Comparison of ENCODE assay signal across 7 mouse cellular contexts in genomic region chr11:116445596-116446307, GRCm38 (mm10). TPM values are rescaled to one million over a fixed set of nuclear protein-coding genes. Genes with fewer than 3 reads are reported as not detected.
A peak's percentile ranks its signal among the peaks of the same experiment; 100 is the strongest.
DNase-seq lines count a peak whose midpoint lies in the region; ATAC-seq lines count a peak whose summit lies in the region.

No protein-coding gene starts in this region.

- no peak overlapping the region for H3K4me2 ChIP-seq in midbrain, embryonic 13.5 days (replicated peaks)

- H3K4me3 ChIP-seq in embryonic facial prominence, embryonic 10.5 days = peak overlapping the region; percentile 32
- peak overlapping the region; percentile 30 for H3K4me3 ChIP-seq in limb, embryonic 10.5 days
- no peak overlapping the region for H3K4me3 ChIP-seq in midbrain, embryonic 13.5 days (replicated peaks)

- peak; percentile 97 for DNase-seq in adrenal gland, postnatal 10 days
- peak; percentile 94 for DNase-seq in embryonic facial prominence, embryonic 10.5 days (ENCODE audit: low spot score)
- peak; percentile 88 to 99 for DNase-seq in heart, adult 18-20 months
- DNase-seq in kidney, adult 18-20 months = peak; percentile 96
- DNase-seq in limb, embryonic 10.5 days (ENCODE audit: low spot score) = peak; percentile 99
- DNase-seq in spleen, adult 12 weeks (ENCODE audit: low spot score) = peak; percentile 88

- H3K9me3 ChIP-seq in embryonic facial prominence, embryonic 10.5 days = 0 out of 2 replicates have a peak, but pooled peaks cover under 1% of the 10 kb centered on the region
- H3K9me3 ChIP-seq in limb, embryonic 10.5 days (replicated peaks) = no peaks in the 10 kb centered on the region
- no peaks in the 10 kb centered on the region for H3K9me3 ChIP-seq in midbrain, embryonic 13.5 days

- peak; percentile 63 for ATAC-seq in midbrain, embryonic 13.5 days

- H3K4me1 ChIP-seq in embryonic facial prominence, embryonic 10.5 days = peaks cover 36% of the 10 kb centered on the region
- peaks cover 46% of the 10 kb centered on the region for H3K4me1 ChIP-seq in limb, embryonic 10.5 days
- peaks cover 19% of the 10 kb centered on the region for H3K4me1 ChIP-seq in midbrain, embryonic 13.5 days (replicated peaks)

- H3K9ac ChIP-seq in midbrain, embryonic 13.5 days (replicated peaks) = peak overlapping the region; percentile 45; the same call in 1 of the 2 replicates

- H3K27ac ChIP-seq in embryonic facial prominence, embryonic 10.5 days (replicated peaks) = peak overlapping the region; percentile 64
- peak overlapping the region; percentile 50 for H3K27ac ChIP-seq in limb, embryonic 10.5 days
- H3K27ac ChIP-seq in midbrain, embryonic 13.5 days = no peak overlapping the region

- WGBS in embryonic facial prominence, embryonic 10.5 days = 19% methylated on average over 16 of the region's 16 CpGs
- 22% methylated on average over 16 of the region's 16 CpGs for WGBS in limb, embryonic 10.5 days
- WGBS in midbrain, embryonic 13.5 days = 37% methylated on average over 16 of the region's 16 CpGs

- peaks cover 29% of the 10 kb centered on the region for H3K27me3 ChIP-seq in embryonic facial prominence, embryonic 10.5 days (replicated peaks; ENCODE audit: low read depth, poor library complexity, severe bottlenecking)
- peaks cover 28% of the 10 kb centered on the region for H3K27me3 ChIP-seq in limb, embryonic 10.5 days (ENCODE audit: low read depth, poor library complexity, severe bottlenecking)
- peaks cover 20% of the 10 kb centered on the region for H3K27me3 ChIP-seq in midbrain, embryonic 13.5 days

- H3K36me3 ChIP-seq in embryonic facial prominence, embryonic 10.5 days (replicated peaks) = peaks cover under 1% of the 10 kb centered on the region; the same call in 1 of the 2 replicates
- peaks cover 7% of the 10 kb centered on the region; the same call in 1 of the 2 replicates for H3K36me3 ChIP-seq in limb, embryonic 10.5 days
- H3K36me3 ChIP-seq in midbrain, embryonic 13.5 days = no peaks in the 10 kb centered on the region

RNA-seq across cellular contexts. Expression of gene Ubald2, which starts 11.9 kb away (rescaled TPM):
- total RNA-seq in adrenal gland, postnatal 10 days (2021) = 10 to 100 TPM; 47.9 to 51.1 TPM
- polyA plus RNA-seq in embryonic facial prominence, embryonic 10.5 days (2016; fragmentation: Nextera tagmentation; extraction: Ambion mirVana) = 43.7 and 46.4 TPM in 2 replicates
- 10 to 100 TPM; 32.0 to 33.3 TPM for total RNA-seq in heart, adult 18-20 months (2021)
- 44.1 and 51.8 TPM in 2 replicates for polyA plus RNA-seq in limb, embryonic 10.5 days (2016; fragmentation: Nextera tagmentation; extraction: Ambion mirVana)
- polyA plus RNA-seq in midbrain, embryonic 13.5 days (2015; fragmentation: Nextera tagmentation; extraction: Ambion mirVana) = 47.7 and 50.3 TPM in 2 replicates

RNA-seq across cellular contexts. Expression of gene Qrich2, which starts 20.3 kb away (rescaled TPM):
- total RNA-seq in adrenal gland, postnatal 10 days (2021) = not detected
- 0.23 and 0.44 TPM in 2 replicates for polyA plus RNA-seq in embryonic facial prominence, embryonic 10.5 days (2016; fragmentation: Nextera tagmentation; extraction: Ambion mirVana)
- under 1 TPM in 1 of 2 experiments, not detected in 1; 0.05 TPM for total RNA-seq in heart, adult 18-20 months (2021)
- polyA plus RNA-seq in limb, embryonic 10.5 days (2016; fragmentation: Nextera tagmentation; extraction: Ambion mirVana) = 0.36 and 0.44 TPM in 2 replicates
- not detected in 2 replicates for polyA plus RNA-seq in midbrain, embryonic 13.5 days (2015; fragmentation: Nextera tagmentation; extraction: Ambion mirVana)

RNA-seq across cellular contexts. Expression of gene Rnf157, which starts 32.9 kb away (rescaled TPM):
- 10 to 100 TPM; 11.2 to 16.5 TPM for total RNA-seq in adrenal gland, postnatal 10 days (2021)
- 12.7 and 15.7 TPM in 2 replicates for polyA plus RNA-seq in embryonic facial prominence, embryonic 10.5 days (2016; fragmentation: Nextera tagmentation; extraction: Ambion mirVana)
- total RNA-seq in heart, adult 18-20 months (2021) = 1 to 10 TPM; 5.8 to 7.2 TPM
- 11.1 and 18.3 TPM in 2 replicates for polyA plus RNA-seq in limb, embryonic 10.5 days (2016; fragmentation: Nextera tagmentation; extraction: Ambion mirVana)
- polyA plus RNA-seq in midbrain, embryonic 13.5 days (2015; fragmentation: Nextera tagmentation; extraction: Ambion mirVana) = 25.7 and 31.3 TPM in 2 replicates

RNA-seq across cellular contexts. Expression of gene Prpsap1, which starts 48.2 kb away (rescaled TPM):
- 10 to 100 TPM; 68.0 to 80.1 TPM for total RNA-seq in adrenal gland, postnatal 10 days (2021)
- 233 and 242 TPM in 2 replicates for polyA plus RNA-seq in embryonic facial prominence, embryonic 10.5 days (2016; fragmentation: Nextera tagmentation; extraction: Ambion mirVana)
- 10 to 100 TPM; 25.1 to 29.4 TPM for total RNA-seq in heart, adult 18-20 months (2021)
- polyA plus RNA-seq in limb, embryonic 10.5 days (2016; fragmentation: Nextera tagmentation; extraction: Ambion mirVana) = 203 and 209 TPM in 2 replicates
- polyA plus RNA-seq in midbrain, embryonic 13.5 days (2015; fragmentation: Nextera tagmentation; extraction: Ambion mirVana) = 175 and 187 TPM in 2 replicates
